ENCODE assay signal across 8 mouse cellular contexts in the genomic region with DNA sequence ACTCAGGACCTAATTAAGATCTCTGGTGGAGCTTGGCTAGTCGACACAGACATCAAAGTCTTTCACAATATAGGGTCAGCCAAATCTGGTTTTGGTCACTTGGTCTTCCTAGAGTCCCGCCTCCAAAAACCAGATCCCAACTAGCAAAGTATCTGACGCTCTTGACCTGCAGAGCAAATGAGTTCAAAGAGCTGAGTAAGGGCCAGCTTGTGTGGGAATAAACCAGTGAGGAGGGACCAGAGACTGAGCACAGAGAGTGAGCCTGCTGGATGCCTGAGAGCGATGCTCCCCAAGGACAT. TPM values are rescaled to one million over a fixed set of nuclear protein-coding genes. Genes with fewer than 3 reads are reported as not detected.
DNase-seq lines count a peak whose midpoint lies in the region; ATAC-seq and TF ChIP-seq lines count a peak whose summit lies in the region.

No protein-coding gene starts in this region.

- intact Hi-C loops in heart, postnatal 14 days (cut with DNase I), result no loop called here

- TF ChIP-seq CTCF in cortical plate, adult 2 months (IDR thresholded peaks at IDR 0.05; ENCODE audit: extremely low read depth, insufficient read depth, low read length), result no peak

- peak overlapping the region; percentile 83 for H3K9ac ChIP-seq in heart, embryonic 13.5 days
- H3K9ac ChIP-seq in hindbrain, embryonic 11.5 days (ENCODE audit: low read depth, low read length), result no peak overlapping the region

- H3K4me3 ChIP-seq in heart, embryonic 13.5 days, result peak overlapping the region; percentile 62; the same call in 1 of the 2 replicates
- H3K4me3 ChIP-seq in cortical plate, adult 2 months (ENCODE audit: insufficient read depth, low read length), result peak overlapping the region; percentile 73
- H3K4me3 ChIP-seq in hindbrain, embryonic 11.5 days (ENCODE audit: low read depth, low read length), result no peak overlapping the region
- peak overlapping the region; percentile 72 for H3K4me3 ChIP-seq in midbrain, embryonic 10.5 days

- 26% methylated on average over 4 of the region's 4 CpGs for WGBS in heart, embryonic 13.5 days
- 30% methylated on average over 4 of the region's 4 CpGs for WGBS in hindbrain, embryonic 11.5 days
- 33% methylated on average over 4 of the region's 4 CpGs for WGBS in midbrain, embryonic 10.5 days

- no peaks in the 10 kb centered on the region for H3K36me3 ChIP-seq in heart, embryonic 13.5 days
- H3K36me3 ChIP-seq in hindbrain, embryonic 11.5 days (ENCODE audit: control insufficient read depth, insufficient read depth, low read length), result no peaks in the 10 kb centered on the region
- no peaks in the 10 kb centered on the region for H3K36me3 ChIP-seq in midbrain, embryonic 10.5 days

- no peak overlapping the region for H3K27ac ChIP-seq in heart, embryonic 13.5 days (replicated peaks)
- no peak overlapping the region for H3K27ac ChIP-seq in cortical plate, adult 2 months (ENCODE audit: insufficient read depth, low read length)
- H3K27ac ChIP-seq in hindbrain, embryonic 11.5 days (ENCODE audit: low read depth, low read length), result no peak overlapping the region
- H3K27ac ChIP-seq in midbrain, embryonic 10.5 days (replicated peaks), result no peak overlapping the region

- peak overlapping the region; percentile 89 for H3K4me2 ChIP-seq in heart, embryonic 13.5 days
- peak overlapping the region; percentile 85; the same call in 1 of the 2 replicates for H3K4me2 ChIP-seq in hindbrain, embryonic 11.5 days (replicated peaks; ENCODE audit: low read depth, low read length)

- DNase-seq in heart, postnatal 14 days, result no peak
- no peak for DNase-seq in hindbrain, embryonic 11.5 days (ENCODE audit: low spot score)
- DNase-seq in midbrain, embryonic 10.5 days (ENCODE audit: low spot score), result no peak
- no peak for DNase-seq in spleen, postnatal 36 days (ENCODE audit: low spot score in 2 of 2)
- no peak for DNase-seq in layer of hippocampus, adult 11-12 months (ENCODE audit: low spot score)

- H3K4me1 ChIP-seq in heart, embryonic 13.5 days, result peaks cover 11% of the 10 kb centered on the region
- peaks cover 5% of the 10 kb centered on the region; the same call in 1 of the 2 replicates for H3K4me1 ChIP-seq in cortical plate, adult 2 months (ENCODE audit: control insufficient read depth, insufficient read depth, low read length)
- H3K4me1 ChIP-seq in hindbrain, embryonic 11.5 days (replicated peaks; ENCODE audit: control insufficient read depth, insufficient read depth, low read length), result no peaks in the 10 kb centered on the region
- peaks cover 26% of the 10 kb centered on the region for H3K4me1 ChIP-seq in midbrain, embryonic 10.5 days

- no peaks in the 10 kb centered on the region for H3K9me3 ChIP-seq in heart, embryonic 13.5 days
- H3K9me3 ChIP-seq in hindbrain, embryonic 11.5 days (ENCODE audit: control insufficient read depth, low read length), result no peaks in the 10 kb centered on the region
- no peaks in the 10 kb centered on the region for H3K9me3 ChIP-seq in midbrain, embryonic 10.5 days (replicated peaks)

- TF ChIP-seq POLR2A in cortical plate, adult 2 months (IDR thresholded peaks at IDR 0.05; ENCODE audit: extremely low read depth, insufficient read depth, low read length), result no peak

- H3K27me3 ChIP-seq in heart, embryonic 13.5 days (replicated peaks), result peaks cover 51% of the 10 kb centered on the region
- peaks cover 7% of the 10 kb centered on the region for H3K27me3 ChIP-seq in hindbrain, embryonic 11.5 days (ENCODE audit: control insufficient read depth, insufficient read depth, low read length)
- H3K27me3 ChIP-seq in midbrain, embryonic 10.5 days (ENCODE audit: low read depth, poor library complexity, severe bottlenecking), result peaks cover 53% of the 10 kb centered on the region

- no peak for ATAC-seq in heart, embryonic 13.5 days (ENCODE audit: extremely low read depth, insufficient number of reproducible peaks, low FRiP score, low TSS enrichment)
- 0 out of 2 replicates have a peak, but pooled peaks have one; percentile 15 for ATAC-seq in hindbrain, embryonic 11.5 days (ENCODE audit: low FRiP score)
- no peak for ATAC-seq in frontal cortex, adult (ENCODE audit: low TSS enrichment)

RNA-seq across cellular contexts. Expression of a gene that starts 0.6 kb away (rescaled TPM):
- polyA plus RNA-seq in heart, embryonic 13.5 days (2015; fragmentation: Nextera tagmentation; extraction: Ambion mirVana), result 54.5 and 58.5 TPM in 2 replicates
- 10 to 100 TPM; 59.2 to 60.7 TPM for total RNA-seq in heart, postnatal 14 days (2021)
- 97.8 and 97.9 TPM in 2 replicates for polyA plus RNA-seq in cortical plate, adult 2 months (2012; rRNA removed)
- polyA plus RNA-seq in hindbrain, embryonic 11.5 days (2014; fragmentation: Nextera tagmentation; extraction: Ambion mirVana), result 42.3 and 45.9 TPM in 2 replicates
- 32.4 and 44.8 TPM in 2 replicates for polyA plus RNA-seq in midbrain, embryonic 10.5 days (2016; fragmentation: Nextera tagmentation; extraction: Ambion mirVana)

RNA-seq across cellular contexts. Expression of a gene that starts 38.2 kb away (rescaled TPM):
- polyA plus RNA-seq in heart, embryonic 13.5 days (2015; fragmentation: Nextera tagmentation; extraction: Ambion mirVana), result 16.1 and 16.6 TPM in 2 replicates
- 10 to 100 TPM; 12.4 to 14.3 TPM for total RNA-seq in heart, postnatal 14 days (2021)
- polyA plus RNA-seq in cortical plate, adult 2 months (2012; rRNA removed), result 55.1 and 62.2 TPM in 2 replicates
- polyA plus RNA-seq in hindbrain, embryonic 11.5 days (2014; fragmentation: Nextera tagmentation; extraction: Ambion mirVana), result 8.6 and 8.7 TPM in 2 replicates
- polyA plus RNA-seq in midbrain, embryonic 10.5 days (2016; fragmentation: Nextera tagmentation; extraction: Ambion mirVana), result 14.8 and 19.7 TPM in 2 replicates

RNA-seq across cellular contexts. Expression of a gene that starts 47.5 kb away (rescaled TPM):
- 66.7 and 70.7 TPM in 2 replicates for polyA plus RNA-seq in heart, embryonic 13.5 days (2015; fragmentation: Nextera tagmentation; extraction: Ambion mirVana)
- 10 to 100 TPM; 44.0 to 45.7 TPM for total RNA-seq in heart, postnatal 14 days (2021)
- 83.6 and 87.1 TPM in 2 replicates for polyA plus RNA-seq in cortical plate, adult 2 months (2012; rRNA removed)
- polyA plus RNA-seq in hindbrain, embryonic 11.5 days (2014; fragmentation: Nextera tagmentation; extraction: Ambion mirVana), result 121 and 136 TPM in 2 replicates
- polyA plus RNA-seq in midbrain, embryonic 10.5 days (2016; fragmentation: Nextera tagmentation; extraction: Ambion mirVana), result 160 and 170 TPM in 2 replicates
